Mouse (Mus musculus) kidney, embryonic 16.5 days (tissue): ENCODE measurements at regions not wholly inside any gene's neighbourhood (a gene's known extent, or its start where the extent isn't known, plus 50 kb on each side); places are given as distances from the start of the nearest gene placed in this dataset.
"Not testable (repeated sequence)": the region's sequence is repeated elsewhere in the genome, so short reads cannot be mapped to it uniquely, and the experiment has no call there.

ENCODE experiments used
- ATAC-seq: fragments of 200-750 bp; cut with Nextera tagmentation; 2 replicates; pipeline ENCODE4 v1.8.0; 2017; ENCODE audit warnings: moderate TSS enrichment; ENCODE audit not compliant: low FRiP score, low TSS enrichment
- H3K27ac ChIP-seq: fragments of 300-500 bp; sonication (generic); 2 replicates; pipeline ENCODE4 v1.5.1; 2014; ENCODE audit warnings: low read length
- H3K27me3 ChIP-seq: fragments of 300-500 bp; sonication (generic); 2 replicates; pipeline ENCODE4 v1.6.1; 2014; ENCODE audit warnings: low read length, control low read depth, mixed read lengths; ENCODE audit not compliant: insufficient read depth
- H3K36me3 ChIP-seq: fragments of 300-500 bp; sonication (generic); 2 replicates; pipeline ENCODE4 v1.6.1; 2014; ENCODE audit warnings: low read length, control low read depth, mixed read lengths; ENCODE audit not compliant: insufficient read depth
- H3K4me1 ChIP-seq: fragments of 300-500 bp; sonication (generic); 2 replicates; pipeline ENCODE4 v1.6.1; 2014; ENCODE audit warnings: low read length, control low read depth, mixed read lengths; ENCODE audit not compliant: insufficient read depth
- H3K4me2 ChIP-seq: fragments of 300-500 bp; sonication (generic); replicated peaks from 2 replicates; pipeline ENCODE4 v1.6.1; 2014; ENCODE audit warnings: low read depth, low read length
- H3K4me3 ChIP-seq: fragments of 300-500 bp; sonication (generic); 2 replicates; pipeline ENCODE4 v1.5.1; 2014; ENCODE audit warnings: mild to moderate bottlenecking, low read length
- H3K9ac ChIP-seq: fragments of 300-500 bp; sonication (generic); replicated peaks from 2 replicates; pipeline ENCODE4 v1.6.1; 2014; ENCODE audit warnings: low read length
- H3K9me3 ChIP-seq: fragments of 300-500 bp; sonication (generic); 2 replicates; pipeline ENCODE4 v1.6.1; 2016; ENCODE audit warnings: low read length, control low read depth
- WGBS: fragments of 180-500 bp; shearing (Covaris S2); extraction: QIAGEN DNeasy Blood & Tissue Kit; methylation state at CpG from one replicate; pipeline ENCODE4 v1.1.7; 2014; 5-methylcytosine and 5-hydroxymethylcytosine counted together

- no peak overlapping the region for H3K9ac ChIP-seq
- H3K4me1 ChIP-seq = no peaks in the 10 kb centered on the region
- H3K4me2 ChIP-seq = no peak overlapping the region
- H3K36me3 ChIP-seq = no peaks in the 10 kb centered on the region
- ATAC-seq = no peak
- H3K27me3 ChIP-seq = no peaks in the 10 kb centered on the region
- WGBS = 76% methylated on average over 5 of the region's 5 CpGs
- no peak overlapping the region for H3K27ac ChIP-seq
- H3K4me3 ChIP-seq = no peak overlapping the region
- H3K9me3 ChIP-seq = no peaks in the 10 kb centered on the region
These were observed 287.7 kb upstream of the Maf start for GRCm38 (mm10) chr8:115995320-115995719.

DNA sequence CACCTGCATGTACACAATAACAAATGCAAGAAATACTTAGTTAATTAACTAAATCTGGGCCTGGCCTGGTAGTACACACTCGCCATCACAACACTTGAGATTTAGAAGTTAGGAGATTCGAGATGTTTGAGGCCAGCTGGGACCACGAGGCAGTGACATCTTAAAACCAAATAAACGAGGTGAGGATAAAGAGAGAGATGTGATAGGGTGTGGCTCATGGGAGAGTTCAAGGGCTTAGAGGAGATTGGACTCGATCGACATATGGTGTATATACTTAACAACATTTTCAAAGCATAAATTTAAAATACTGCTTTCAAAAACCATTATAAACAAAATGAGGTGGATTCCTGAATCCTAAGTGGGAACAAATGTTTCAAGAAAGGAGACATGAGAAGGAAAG is 284.4 kb upstream of the Maf start:
- WGBS = 81% methylated on average over 6 of the region's 6 CpGs
- no peak for ATAC-seq
- H3K36me3 ChIP-seq = no peaks in the 10 kb centered on the region

DNA sequence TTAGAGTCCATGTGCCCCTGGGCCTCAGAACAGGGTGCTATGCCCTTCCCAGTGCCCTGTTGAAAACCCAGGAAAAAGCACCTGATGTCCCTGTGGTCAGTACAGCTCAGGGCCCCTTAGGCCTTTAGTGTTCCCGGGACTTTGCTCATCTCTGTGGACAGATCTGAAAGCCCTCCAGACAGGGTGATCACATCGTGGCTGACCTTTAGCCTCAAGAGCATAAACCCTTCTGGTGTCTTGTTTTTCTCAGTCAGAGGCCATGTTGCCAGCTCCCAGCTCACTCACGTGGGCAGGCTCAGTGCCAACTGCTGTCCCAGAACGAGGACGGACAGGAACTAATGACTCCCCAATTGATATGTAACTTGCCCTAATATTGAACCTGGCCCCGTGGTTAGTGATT is 275.8 kb upstream of the Maf start:
- WGBS = 32% methylated on average over 6 of the region's 6 CpGs
- Histone ChIP-seq H3K4me3 (no peak overlapping the region), H3K4me2 (no peak overlapping the region), H3K36me3 (no peaks in the 10 kb centered on the region), H3K27ac (0 out of 2 replicates have a peak overlapping the region, but pooled peaks have one; percentile 22), H3K27me3 (no peaks in the 10 kb centered on the region), H3K4me1 (no peaks in the 10 kb centered on the region), H3K9me3 (no peaks in the 10 kb centered on the region), H3K9ac (no peak overlapping the region)
- ATAC-seq = peak; percentile 73

More for the DNA sequence above, 284.4 kb upstream of the Maf start:
- Histone ChIP-seq H3K4me3 (no peak overlapping the region), H3K4me2 (no peak overlapping the region), H3K27ac (no peak overlapping the region), H3K27me3 (no peaks in the 10 kb centered on the region), H3K4me1 (no peaks in the 10 kb centered on the region), H3K9me3 (no peaks in the 10 kb centered on the region), H3K9ac (no peak overlapping the region)

- Histone ChIP-seq H3K4me1 (no peaks in the 10 kb centered on the region), H3K9me3 (no peaks in the 10 kb centered on the region), H3K36me3 (no peaks in the 10 kb centered on the region), H3K27ac (no peak overlapping the region), H3K4me3 (no peak overlapping the region), H3K27me3 (no peaks in the 10 kb centered on the region), H3K9ac (no peak overlapping the region), H3K4me2 (no peak overlapping the region)
- no peak for ATAC-seq
- 77% methylated on average over 3 of the region's 3 CpGs for WGBS
These were observed 274.7 kb upstream of the Maf start for GRCm38 (mm10) chr8:115982326-115982725.

- Histone ChIP-seq H3K27ac (peak overlapping the region; percentile 37; the same call in 1 of the 2 replicates), H3K4me2 (no peak overlapping the region)
These were observed 273.8 kb upstream of the Maf start for GRCm38 (mm10) chr8:115981426-115981825.

GRCm38 (mm10) chr8:115980616-115981015 is 273.0 kb upstream of the Maf start:
- Histone ChIP-seq H3K36me3 (no peaks in the 10 kb centered on the region), H3K27me3 (no peaks in the 10 kb centered on the region), H3K4me3 (no peak overlapping the region), H3K9ac (no peak overlapping the region), H3K4me2 (no peak overlapping the region), H3K27ac (peak overlapping the region; percentile 37; the same call in 1 of the 2 replicates), H3K4me1 (no peaks in the 10 kb centered on the region), H3K9me3 (no peaks in the 10 kb centered on the region)
- no peak for ATAC-seq
- 83% methylated on average over 3 of the region's 3 CpGs for WGBS

More at GRCm38 (mm10) chr8:115981426-115981825, 273.8 kb upstream of the Maf start:
- no peak overlapping the region for H3K4me3 ChIP-seq
- WGBS = 81% methylated on average over 7 of the region's 7 CpGs
- H3K4me1 ChIP-seq = no peaks in the 10 kb centered on the region
- no peak overlapping the region for H3K9ac ChIP-seq
- no peaks in the 10 kb centered on the region for H3K27me3 ChIP-seq
- H3K36me3 ChIP-seq = no peaks in the 10 kb centered on the region
- no peaks in the 10 kb centered on the region for H3K9me3 ChIP-seq
- ATAC-seq = no peak

DNA sequence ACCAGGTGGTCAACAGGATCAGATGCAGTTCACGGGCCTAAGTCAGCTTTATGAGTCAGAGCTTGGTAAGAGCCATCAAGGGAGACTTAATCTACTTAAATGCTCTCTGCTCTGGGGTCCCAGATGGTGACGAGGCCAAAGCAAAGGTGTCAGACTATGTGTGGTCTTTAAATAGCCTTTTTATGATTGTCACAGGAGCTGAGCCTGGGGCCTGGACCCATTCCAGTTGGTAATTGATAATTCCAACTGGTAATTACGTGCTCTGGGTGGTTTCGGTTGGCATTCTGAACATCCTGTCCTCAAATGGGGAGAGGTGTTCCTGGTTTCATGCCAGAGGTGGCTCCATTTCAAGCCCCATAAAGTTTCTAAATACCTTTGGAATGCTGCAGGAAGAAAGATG is 269.6 kb upstream of the Maf start:
- H3K4me1 ChIP-seq = no peaks in the 10 kb centered on the region
- ATAC-seq = no peak
- H3K9me3 ChIP-seq = no peaks in the 10 kb centered on the region
- no peak overlapping the region for H3K4me3 ChIP-seq
- no peaks in the 10 kb centered on the region for H3K27me3 ChIP-seq
- H3K36me3 ChIP-seq = no peaks in the 10 kb centered on the region
- H3K27ac ChIP-seq = no peak overlapping the region
- no peak overlapping the region for H3K9ac ChIP-seq
- WGBS = 24% methylated on average over 4 of the region's 4 CpGs
- H3K4me2 ChIP-seq = no peak overlapping the region

GRCm38 (mm10) chr8:115974706-115975105 is 267.1 kb upstream of the Maf start:
- ATAC-seq = no peak
- H3K27ac ChIP-seq = no peak overlapping the region
- H3K9me3 ChIP-seq = no peaks in the 10 kb centered on the region
- H3K4me3 ChIP-seq = no peak overlapping the region
- no peaks in the 10 kb centered on the region for H3K4me1 ChIP-seq
- H3K4me2 ChIP-seq = no peak overlapping the region
- no peaks in the 10 kb centered on the region for H3K36me3 ChIP-seq
- no peak overlapping the region for H3K9ac ChIP-seq
- no peaks in the 10 kb centered on the region for H3K27me3 ChIP-seq
- 39% methylated on average over 2 of the region's 2 CpGs for WGBS

DNA sequence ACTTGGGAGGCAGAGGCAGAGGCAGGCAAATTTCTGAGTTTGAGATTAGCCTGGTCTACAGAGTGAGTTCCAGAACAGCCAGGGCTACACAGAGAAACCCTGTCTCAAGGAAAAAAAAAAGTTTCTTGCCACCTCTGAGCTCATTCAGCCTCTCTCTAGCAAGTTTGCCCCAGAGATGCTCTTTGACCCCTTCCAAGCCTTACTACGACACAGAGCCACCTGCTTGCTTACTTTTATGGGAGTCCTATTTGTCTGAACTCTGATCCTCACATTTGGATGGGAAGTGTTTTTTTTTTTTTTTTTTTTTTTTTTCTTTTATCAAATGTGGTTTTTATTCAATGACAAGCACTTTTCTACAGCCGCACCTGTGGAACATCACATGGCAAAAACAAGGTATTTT is 263.8 kb upstream of the Maf start:
- not testable (repeated sequence) for H3K9ac ChIP-seq, H3K27ac ChIP-seq, ATAC-seq, H3K9me3 ChIP-seq, H3K4me2 ChIP-seq, H3K27me3 ChIP-seq, H3K4me1 ChIP-seq, H3K36me3 ChIP-seq, H3K4me3 ChIP-seq
- 73% methylated on average over 2 of the region's 2 CpGs for WGBS

GRCm38 (mm10) chr8:115968121-115968520 is 260.5 kb upstream of the Maf start:
- Histone ChIP-seq H3K27me3 (no peaks in the 10 kb centered on the region), H3K4me1 (no peaks in the 10 kb centered on the region), H3K9ac (no peak overlapping the region), H3K4me2 (no peak overlapping the region), H3K36me3 (no peaks in the 10 kb centered on the region), H3K9me3 (no peaks in the 10 kb centered on the region), H3K4me3 (no peak overlapping the region), H3K27ac (no peak overlapping the region)
- WGBS = 85% methylated on average over 5 of the region's 5 CpGs
- no peak for ATAC-seq

- no peak overlapping the region for H3K9ac ChIP-seq
- H3K4me1 ChIP-seq = no peaks in the 10 kb centered on the region
- WGBS = 84% methylated on average over 7 of the region's 7 CpGs
- H3K4me2 ChIP-seq = no peak overlapping the region
- no peak for ATAC-seq
- H3K36me3 ChIP-seq = no peaks in the 10 kb centered on the region
- no peaks in the 10 kb centered on the region for H3K9me3 ChIP-seq
- H3K27me3 ChIP-seq = no peaks in the 10 kb centered on the region
- H3K4me3 ChIP-seq = no peak overlapping the region
- no peak overlapping the region for H3K27ac ChIP-seq
These were observed 258.4 kb upstream of the Maf start for GRCm38 (mm10) chr8:115965981-115966380.
